Mouse (Mus musculus) neural tube, embryonic 13.5 days (tissue): ENCODE measurements at regions not wholly inside any gene's neighbourhood (a gene's known extent, or its start where the extent isn't known, plus 50 kb on each side); places are given as distances from the start of the nearest gene placed in this dataset.

ENCODE experiments used
- ATAC-seq: fragments of 200-750 bp; cut with Nextera tagmentation; 2 replicates; pipeline ENCODE4 v1.8.0; 2017; ENCODE audit warnings: low read depth, mild to moderate bottlenecking, moderate TSS enrichment, moderate library complexity
- H3K27ac ChIP-seq: fragments of 300-500 bp; sonication (generic); replicated peaks from 2 replicates; pipeline ENCODE4 v1.5.1; 2015; ENCODE audit warnings: moderate library complexity, mild to moderate bottlenecking, inconsistent platforms
- H3K27me3 ChIP-seq: fragments of 300-500 bp; sonication (generic); 2 replicates; pipeline ENCODE4 v1.6.1; 2015; ENCODE audit warnings: mild to moderate bottlenecking, inconsistent platforms
- H3K36me3 ChIP-seq: fragments of 300-500 bp; sonication (generic); 2 replicates; pipeline ENCODE4 v1.6.1; 2015; ENCODE audit warnings: mild to moderate bottlenecking, inconsistent platforms
- H3K4me1 ChIP-seq: fragments of 300-500 bp; sonication (generic); replicated peaks from 2 replicates; pipeline ENCODE4 v1.6.1; 2015; ENCODE audit warnings: inconsistent platforms
- H3K4me2 ChIP-seq: fragments of 300-500 bp; sonication (generic); 2 replicates; pipeline ENCODE4 v1.6.1; 2015; ENCODE audit warnings: inconsistent platforms, mild to moderate bottlenecking, moderate library complexity
- H3K4me3 ChIP-seq: fragments of 300-500 bp; sonication (generic); 2 replicates; pipeline ENCODE4 v1.5.1; 2015; ENCODE audit warnings: mild to moderate bottlenecking, inconsistent platforms
- H3K9ac ChIP-seq: fragments of 300-500 bp; sonication (generic); 2 replicates; pipeline ENCODE4 v1.6.1; 2015; ENCODE audit warnings: moderate library complexity, mild to moderate bottlenecking, inconsistent platforms
- H3K9me3 ChIP-seq: fragments of 300-500 bp; sonication (generic); 2 replicates; pipeline ENCODE4 v1.6.1; 2016; ENCODE audit warnings: inconsistent platforms
- WGBS: fragments of 180-500 bp; shearing (Covaris S2); methylation state at CpG from one replicate; pipeline ENCODE4 v1.1.7; 2015; 5-methylcytosine and 5-hydroxymethylcytosine counted together

GRCm38 (mm10) chr8:102387591-102387990, 397.9 kb downstream of the Cdh11 start:
- Histone ChIP-seq H3K9me3 (no peaks in the 10 kb centered on the region), H3K36me3 (no peaks in the 10 kb centered on the region), H3K27me3 (no peaks in the 10 kb centered on the region), H3K4me3 (no peak overlapping the region), H3K4me2 (no peak overlapping the region), H3K4me1 (no peaks in the 10 kb centered on the region), H3K9ac (no peak overlapping the region), H3K27ac (no peak overlapping the region)
- WGBS, result 80% methylated on average over 4 of the region's 4 CpGs
- ATAC-seq, result no peak

- ATAC-seq, result no peak
- Histone ChIP-seq H3K27me3 (no peaks in the 10 kb centered on the region), H3K27ac (no peak overlapping the region), H3K9me3 (no peaks in the 10 kb centered on the region), H3K36me3 (no peaks in the 10 kb centered on the region), H3K4me2 (no peak overlapping the region), H3K9ac (no peak overlapping the region), H3K4me1 (no peaks in the 10 kb centered on the region), H3K4me3 (no peak overlapping the region)
- 77% methylated on average over 1 of the region's 1 CpGs for WGBS
These were observed 440.1 kb downstream of the Cdh11 start for GRCm38 (mm10) chr8:102345392-102345791.

- 47% methylated on average over 5 of the region's 5 CpGs for WGBS
- no peak for ATAC-seq
- no peaks in the 10 kb centered on the region for H3K27me3 ChIP-seq
- no peaks in the 10 kb centered on the region for H3K4me1 ChIP-seq
- H3K9me3 ChIP-seq, result no peaks in the 10 kb centered on the region
- no peak overlapping the region for H3K9ac ChIP-seq
- H3K4me2 ChIP-seq, result no peak overlapping the region
- H3K36me3 ChIP-seq, result no peaks in the 10 kb centered on the region
- H3K27ac ChIP-seq, result no peak overlapping the region
- H3K4me3 ChIP-seq, result no peak overlapping the region
These were observed 452.9 kb downstream of the Cdh11 start for GRCm38 (mm10) chr8:102332511-102332910.

GRCm38 (mm10) chr8:102331151-102331550, 454.3 kb downstream of the Cdh11 start:
- Histone ChIP-seq H3K36me3 (no peaks in the 10 kb centered on the region), H3K27me3 (no peaks in the 10 kb centered on the region), H3K4me1 (no peaks in the 10 kb centered on the region), H3K4me2 (no peak overlapping the region), H3K4me3 (no peak overlapping the region), H3K27ac (no peak overlapping the region), H3K9me3 (no peaks in the 10 kb centered on the region), H3K9ac (no peak overlapping the region)
- WGBS, result 65% methylated on average over 4 of the region's 4 CpGs
- ATAC-seq, result no peak

GRCm38 (mm10) chr8:102329955-102330354, 455.5 kb downstream of the Cdh11 start:
- H3K9ac ChIP-seq, result no peak overlapping the region
- 59% methylated on average over 1 of the region's 1 CpGs for WGBS
- H3K27ac ChIP-seq, result no peak overlapping the region
- no peaks in the 10 kb centered on the region for H3K4me1 ChIP-seq
- H3K4me2 ChIP-seq, result no peak overlapping the region
- H3K9me3 ChIP-seq, result no peaks in the 10 kb centered on the region
- H3K4me3 ChIP-seq, result no peak overlapping the region
- no peaks in the 10 kb centered on the region for H3K27me3 ChIP-seq
- no peak for ATAC-seq
- no peaks in the 10 kb centered on the region for H3K36me3 ChIP-seq
